Mouse (Mus musculus): ENCODE measurements around the gene Olfr606. TPM values are rescaled to one million over a fixed set of nuclear protein-coding genes. Genes with fewer than 3 reads are reported as not detected.
"Not testable (repeated sequence)": the region's sequence is repeated elsewhere in the genome, so short reads cannot be mapped to it uniquely, and the experiment has no call there.

Gene Olfr606
- polyA plus RNA-seq (2015; fragmentation: Nextera tagmentation; extraction: Ambion mirVana), result not detected in 2 replicates

DNA sequence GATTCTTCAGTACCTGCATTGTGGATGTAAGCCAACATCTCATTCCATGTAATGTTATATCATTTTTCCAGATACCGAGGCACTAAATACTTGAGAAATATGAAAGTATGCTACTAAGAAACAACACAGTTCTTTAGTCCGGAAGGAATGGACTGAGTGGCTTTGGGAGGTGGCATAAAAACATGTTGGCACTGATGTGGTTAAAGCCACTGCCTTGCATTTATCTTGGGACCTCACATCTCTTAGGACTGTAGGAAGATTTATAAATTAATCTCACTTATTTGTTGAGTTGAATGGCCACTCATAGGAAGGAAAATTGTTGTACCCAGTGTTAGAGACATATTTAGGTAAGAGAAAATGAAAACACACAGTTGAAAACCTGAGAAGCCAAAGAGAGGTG lies at the start of gene Olfr606:
TSS of gene Olfr606 (plus strand) at position 301 of the 400 bp plus-strand sequence.
- H3K36me3 ChIP-seq (replicated peaks), result no peaks in the 10 kb centered on the region
- no peak for ATAC-seq (replicated peaks)
- H3K9me3 ChIP-seq, result no peaks in the 10 kb centered on the region
- H3K27me3 ChIP-seq (replicated peaks), result no peaks in the 10 kb centered on the region
- H3K4me3 ChIP-seq, result no peak within 1 kb of the TSS
- no peak within 1 kb of the TSS for H3K9ac ChIP-seq
- no peak within 1 kb of the TSS for H3K4me2 ChIP-seq
- no peak within 1 kb of the TSS for H3K27ac ChIP-seq
- no peaks in the 10 kb centered on the region for H3K4me1 ChIP-seq
- WGBS, result 95% methylated on average over 2 of the region's 2 CpGs

DNA sequence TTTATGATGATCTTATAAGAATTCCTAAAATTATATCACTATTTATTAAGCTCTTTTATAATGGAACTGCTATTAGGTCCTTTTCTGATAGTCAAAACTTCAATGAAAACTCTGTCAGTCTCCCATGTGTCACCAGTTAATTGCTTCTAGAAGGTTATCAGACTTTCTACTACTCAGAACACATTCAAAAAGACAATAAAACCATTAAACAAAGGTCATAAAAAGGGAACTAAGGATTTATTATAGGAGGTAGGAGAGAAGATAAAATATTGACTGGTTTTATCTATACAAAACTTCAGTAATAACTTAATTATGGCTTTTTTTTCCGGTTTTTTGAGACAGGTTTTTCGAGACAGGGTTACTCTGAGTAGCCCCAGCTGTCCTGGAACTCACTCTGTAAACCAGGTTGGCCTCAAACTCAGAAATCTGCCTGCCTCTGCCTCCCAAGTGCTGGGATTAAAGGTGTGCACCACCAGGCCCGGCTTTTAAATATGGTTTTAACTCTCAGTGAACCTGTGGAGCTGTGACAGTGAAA lies 42.3 kb upstream of the Olfr606 start:
- H3K4me3 ChIP-seq; H3K27me3 ChIP-seq (replicated peaks); H3K27ac ChIP-seq; ATAC-seq (replicated peaks); H3K4me2 ChIP-seq; H3K4me1 ChIP-seq; H3K9ac ChIP-seq; H3K9me3 ChIP-seq; H3K36me3 ChIP-seq (replicated peaks): not testable (repeated sequence)
- WGBS, result 76% methylated on average over 3 of the region's 3 CpGs

DNA sequence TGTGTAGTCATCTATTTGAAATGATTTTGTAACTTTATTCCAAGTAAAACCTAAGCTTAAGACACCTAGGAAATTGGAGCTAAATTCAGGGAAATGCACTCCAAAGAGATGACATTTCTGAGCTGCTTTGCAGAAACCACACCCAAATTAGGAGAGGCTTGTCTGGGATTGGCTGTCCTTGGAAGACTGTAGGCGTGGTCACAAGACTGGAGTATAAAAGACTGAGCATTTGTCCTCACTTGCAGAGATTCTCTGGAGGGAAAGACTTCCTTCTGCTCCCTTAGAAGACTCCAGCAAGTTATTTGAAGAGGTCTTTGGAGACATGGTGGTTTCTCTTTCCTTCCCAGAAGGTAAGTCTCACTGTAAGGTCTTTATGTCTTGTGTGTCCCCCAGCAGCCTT lies 34.1 kb upstream of the Olfr606 start, which contains the start of gene Usp17lc:
TSS of gene Usp17lc (plus strand) at position 301 of the 400 bp plus-strand sequence.
- not testable (repeated sequence) for H3K27me3 ChIP-seq (replicated peaks); H3K4me3 ChIP-seq; H3K4me1 ChIP-seq; H3K36me3 ChIP-seq (replicated peaks); H3K9ac ChIP-seq; ATAC-seq (replicated peaks); H3K4me2 ChIP-seq; H3K9me3 ChIP-seq; H3K27ac ChIP-seq
- WGBS, result 58% methylated on average over 1 of the region's 1 CpGs

- WGBS, result 93% methylated on average over 1 of the region's 1 CpGs
- no peaks in the 10 kb centered on the region for H3K9me3 ChIP-seq
- H3K36me3 ChIP-seq (replicated peaks), result no peaks in the 10 kb centered on the region
- H3K9ac ChIP-seq, result no peak within 1 kb of the TSS
- H3K4me2 ChIP-seq, result no peak within 1 kb of the TSS
- H3K27ac ChIP-seq, result no peak within 1 kb of the TSS
- no peak within 1 kb of the TSS for H3K4me3 ChIP-seq
- H3K27me3 ChIP-seq (replicated peaks), result no peaks in the 10 kb centered on the region
- H3K4me1 ChIP-seq, result no peaks in the 10 kb centered on the region
- ATAC-seq (replicated peaks), result no peak
These were observed 3.5 kb upstream of the Olfr606 start, which contains the start of gene Olfr605 for GRCm38 (mm10) chr7:103445339-103445738. TSS of gene Olfr605 (minus strand) at chr7:103445439.

GRCm38 (mm10) chr7:103460590-103460989 lies 11.7 kb downstream of the Olfr606 start:
- Histone ChIP-seq H3K9ac (no peak overlapping the region), H3K4me2 (no peak overlapping the region), H3K4me1 (no peaks in the 10 kb centered on the region), H3K27ac (no peak overlapping the region), H3K9me3 (no peaks in the 10 kb centered on the region), H3K27me3 (replicated peaks) (no peaks in the 10 kb centered on the region), H3K4me3 (no peak overlapping the region), H3K36me3 (replicated peaks) (no peaks in the 10 kb centered on the region)
- 94% methylated on average over 5 of the region's 5 CpGs for WGBS
- no peak for ATAC-seq (replicated peaks)

DNA sequence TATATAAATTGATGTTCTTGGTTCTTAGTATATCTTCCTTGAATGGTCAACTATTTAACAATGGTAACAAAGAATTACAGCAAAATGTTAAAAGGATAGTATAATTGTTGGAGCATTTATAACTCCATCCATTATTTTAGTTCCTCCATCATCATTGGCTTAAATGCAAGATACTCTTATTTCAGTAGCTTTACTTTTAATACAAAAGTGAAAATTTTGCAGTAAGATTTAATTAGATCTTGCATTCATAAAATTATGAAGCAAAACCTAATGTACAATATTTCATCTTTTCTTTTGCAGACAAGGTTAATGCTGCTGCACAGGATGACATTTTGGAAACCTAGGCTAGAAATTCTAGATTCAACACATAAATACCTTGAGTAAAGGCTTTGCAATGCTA lies 20.7 kb downstream of the Olfr606 start, which contains the start of gene Olfr608:
TSS of gene Olfr608 (plus strand) at position 301 of the 400 bp plus-strand sequence.
- Histone ChIP-seq H3K4me2 (no peak within 1 kb of the TSS), H3K9me3 (no peaks in the 10 kb centered on the region), H3K27ac (no peak within 1 kb of the TSS), H3K4me3 (no peak within 1 kb of the TSS), H3K36me3 (replicated peaks) (no peaks in the 10 kb centered on the region), H3K27me3 (replicated peaks) (no peaks in the 10 kb centered on the region), H3K4me1 (no peaks in the 10 kb centered on the region), H3K9ac (no peak within 1 kb of the TSS)
- ATAC-seq (replicated peaks), result no peak

DNA sequence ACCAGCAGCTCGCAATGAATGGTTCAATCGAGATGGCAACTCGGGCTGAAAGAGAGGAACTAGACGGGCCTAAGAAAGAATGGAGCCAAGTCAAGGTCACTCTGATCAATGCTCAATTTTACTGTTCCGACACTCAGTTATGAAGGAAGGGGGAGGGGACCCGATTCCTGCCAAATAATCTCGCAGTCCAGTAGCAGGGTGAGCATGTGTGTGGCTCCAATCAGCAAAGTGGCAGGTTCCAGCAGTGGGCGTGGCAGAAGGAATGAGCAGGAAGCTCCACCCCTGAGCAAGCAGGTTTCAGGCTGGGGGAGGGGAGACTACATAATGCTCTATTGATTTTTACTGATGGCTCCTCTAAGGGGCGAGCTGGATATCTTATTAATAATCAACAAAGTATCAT lies 28.3 kb downstream of the Olfr606 start:
- not testable (repeated sequence) for H3K9me3 ChIP-seq; H3K36me3 ChIP-seq (replicated peaks); H3K4me1 ChIP-seq; H3K4me2 ChIP-seq; H3K9ac ChIP-seq; H3K27me3 ChIP-seq (replicated peaks); ATAC-seq (replicated peaks); H3K4me3 ChIP-seq; H3K27ac ChIP-seq
- 90% methylated on average over 9 of the region's 9 CpGs for WGBS

DNA sequence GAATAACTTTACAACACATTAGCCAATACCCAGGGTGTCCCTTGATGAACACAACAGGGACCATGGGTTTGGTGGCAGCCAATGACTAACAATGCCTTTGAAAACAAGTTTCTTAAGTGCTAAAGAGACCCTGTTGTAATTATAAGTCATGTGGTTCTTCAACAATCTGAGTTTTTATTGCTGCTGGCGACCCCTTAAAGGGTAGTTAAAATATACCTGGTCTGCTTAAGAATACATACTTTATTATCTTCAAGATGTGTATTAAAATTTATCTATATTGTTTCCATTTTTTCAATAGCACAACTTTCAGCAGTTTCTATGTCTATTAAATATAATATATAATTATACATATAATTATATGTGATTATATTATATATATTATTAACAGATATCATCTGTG lies 49.1 kb downstream of the Olfr606 start, which contains the start of gene Olfr609:
TSS of gene Olfr609 (minus strand) at position 101 of the 400 bp plus-strand sequence.
- Histone ChIP-seq H3K4me3 (no peak within 1 kb of the TSS), H3K27ac (no peak within 1 kb of the TSS), H3K27me3 (replicated peaks) (no peaks in the 10 kb centered on the region), H3K4me1 (no peaks in the 10 kb centered on the region), H3K4me2 (no peak within 1 kb of the TSS), H3K9me3 (no peaks in the 10 kb centered on the region), H3K36me3 (replicated peaks) (no peaks in the 10 kb centered on the region), H3K9ac (no peak within 1 kb of the TSS)
- WGBS, result 64% methylated on average over 1 of the region's 1 CpGs
- ATAC-seq (replicated peaks), result no peak

Small RNA genes lying within 50 kb of the gene (microRNA-seq; reads per million reads assigned to microRNA genes)
- gene Gm25774, result not detected

Other genes starting within 250 kb of the Olfr606 start
- not detected in 2 replicates for gene Olfr593, start 237.2 kb upstream of the Olfr606 start, polyA plus RNA-seq (2015; fragmentation: Nextera tagmentation; extraction: Ambion mirVana)
- gene Olfr594, start 232.1 kb upstream of the Olfr606 start, polyA plus RNA-seq (2015; fragmentation: Nextera tagmentation; extraction: Ambion mirVana), result not detected in 2 replicates
- gene Usp17ld, start 196.5 kb upstream of the Olfr606 start, polyA plus RNA-seq (2015; fragmentation: Nextera tagmentation; extraction: Ambion mirVana), result not detected in 2 replicates
- gene Olfr596, start 143.4 kb upstream of the Olfr606 start, polyA plus RNA-seq (2015; fragmentation: Nextera tagmentation; extraction: Ambion mirVana), result not detected in 2 replicates
- not detected in 2 replicates for gene Olfr597, start 132.7 kb upstream of the Olfr606 start, polyA plus RNA-seq (2015; fragmentation: Nextera tagmentation; extraction: Ambion mirVana)
- not detected in 2 replicates for gene Olfr598, start 125.5 kb upstream of the Olfr606 start, polyA plus RNA-seq (2015; fragmentation: Nextera tagmentation; extraction: Ambion mirVana)
- gene Olfr599, start 113.1 kb upstream of the Olfr606 start, polyA plus RNA-seq (2015; fragmentation: Nextera tagmentation; extraction: Ambion mirVana), result not detected in 2 replicates
- not detected in 2 replicates for gene Olfr600, start 99.4 kb upstream of the Olfr606 start, polyA plus RNA-seq (2015; fragmentation: Nextera tagmentation; extraction: Ambion mirVana)
- not detected in 2 replicates for gene Olfr601, start 86.4 kb upstream of the Olfr606 start, polyA plus RNA-seq (2015; fragmentation: Nextera tagmentation; extraction: Ambion mirVana)
- not detected in 2 replicates for gene Olfr603, start 62.9 kb upstream of the Olfr606 start, polyA plus RNA-seq (2015; fragmentation: Nextera tagmentation; extraction: Ambion mirVana)
- not detected in 2 replicates for gene Usp17lc, start 34.0 kb upstream of the Olfr606 start, polyA plus RNA-seq (2015; fragmentation: Nextera tagmentation; extraction: Ambion mirVana)
- gene Olfr605, start 3.6 kb upstream of the Olfr606 start, polyA plus RNA-seq (2015; fragmentation: Nextera tagmentation; extraction: Ambion mirVana), result not detected in 2 replicates
- not detected in 2 replicates for gene Olfr607, start 15.1 kb downstream of the Olfr606 start, polyA plus RNA-seq (2015; fragmentation: Nextera tagmentation; extraction: Ambion mirVana)
- gene Olfr608, start 20.8 kb downstream of the Olfr606 start, polyA plus RNA-seq (2015; fragmentation: Nextera tagmentation; extraction: Ambion mirVana), result not detected in 2 replicates
- gene Olfr609, start 49.0 kb downstream of the Olfr606 start, polyA plus RNA-seq (2015; fragmentation: Nextera tagmentation; extraction: Ambion mirVana), result not detected in 2 replicates
- not detected in 2 replicates for gene Olfr610, start 63.1 kb downstream of the Olfr606 start, polyA plus RNA-seq (2015; fragmentation: Nextera tagmentation; extraction: Ambion mirVana)
- not detected in 2 replicates for gene Olfr611, start 71.8 kb downstream of the Olfr606 start, polyA plus RNA-seq (2015; fragmentation: Nextera tagmentation; extraction: Ambion mirVana)
- not detected in 2 replicates for gene Olfr612, start 93.7 kb downstream of the Olfr606 start, polyA plus RNA-seq (2015; fragmentation: Nextera tagmentation; extraction: Ambion mirVana)
- gene Olfr613, start 99.0 kb downstream of the Olfr606 start, polyA plus RNA-seq (2015; fragmentation: Nextera tagmentation; extraction: Ambion mirVana), result not detected in 2 replicates
- gene Olfr615, start 107.0 kb downstream of the Olfr606 start, polyA plus RNA-seq (2015; fragmentation: Nextera tagmentation; extraction: Ambion mirVana), result not detected in 2 replicates
- not detected in 2 replicates for gene Olfr616, start 120.1 kb downstream of the Olfr606 start, polyA plus RNA-seq (2015; fragmentation: Nextera tagmentation; extraction: Ambion mirVana)
- not detected in 2 replicates for gene Olfr617, start 124.0 kb downstream of the Olfr606 start, polyA plus RNA-seq (2015; fragmentation: Nextera tagmentation; extraction: Ambion mirVana)
- 0.18 TPM in 1 of 2 replicates, not detected in the other for gene Olfr618, start 141.1 kb downstream of the Olfr606 start, polyA plus RNA-seq (2015; fragmentation: Nextera tagmentation; extraction: Ambion mirVana)
- gene Olfr619, start 151.5 kb downstream of the Olfr606 start, polyA plus RNA-seq (2015; fragmentation: Nextera tagmentation; extraction: Ambion mirVana), result not detected in 2 replicates
- gene Olfr620, start 163.5 kb downstream of the Olfr606 start, polyA plus RNA-seq (2015; fragmentation: Nextera tagmentation; extraction: Ambion mirVana), result not detected in 2 replicates
- gene Olfr622, start 193.7 kb downstream of the Olfr606 start, polyA plus RNA-seq (2015; fragmentation: Nextera tagmentation; extraction: Ambion mirVana), result not detected in 2 replicates
- not detected in 2 replicates for gene Olfr623, start 214.7 kb downstream of the Olfr606 start, polyA plus RNA-seq (2015; fragmentation: Nextera tagmentation; extraction: Ambion mirVana)
- gene Olfr624, start 222.1 kb downstream of the Olfr606 start, polyA plus RNA-seq (2015; fragmentation: Nextera tagmentation; extraction: Ambion mirVana), result 0.05 TPM in 1 of 2 replicates, not detected in the other
- gene Olfr625-ps1, start 233.7 kb downstream of the Olfr606 start, polyA plus RNA-seq (2015; fragmentation: Nextera tagmentation; extraction: Ambion mirVana), result not detected in 2 replicates